In genomic region chr11:87212313-87212712, GRCm38 (mm10) we compare ENCODE assay signal across 25 mouse cellular contexts.
DNase-seq lines count a peak whose midpoint lies in the region; ATAC-seq and TF ChIP-seq lines count a peak whose summit lies in the region.
"Had no signal": no experiment of that assay in that cellular context is flagged by ENCODE, and none has a peak within 500 bp of the region (broad histone marks: within the 10 kb centered on the region; RNA-seq: fewer than 3 reads in every experiment).

No protein-coding gene starts in this region.

- no peaks in the 10 kb centered on the region for H3K27me3 ChIP-seq in heart, adult 2 months (ENCODE audit: control insufficient read depth, insufficient read depth, low read length)
- no peaks in the 10 kb centered on the region for H3K27me3 ChIP-seq in hindbrain, embryonic 16.5 days (replicated peaks; ENCODE audit: control insufficient read depth, insufficient read depth, low read length)
- H3K27me3 ChIP-seq: heart, embryonic 15.5 days; hindbrain, embryonic 12.5 days; limb, embryonic 15.5 days; midbrain, embryonic 12.5 days; neural tube, embryonic 15.5 days had no signal

- no peak for TF ChIP-seq POLR2A in heart, adult 2 months (IDR thresholded peaks at IDR 0.05; ENCODE audit: insufficient read depth, low read depth, low read length)

- TF ChIP-seq CTCF in heart, adult 2 months (IDR thresholded peaks at IDR 0.05), result no peak

- no peak overlapping the region for H3K4me3 ChIP-seq in macrophage (ENCODE audit: inconsistent target)
- H3K4me3 ChIP-seq in heart, adult 2 months, result no peak overlapping the region
- H3K4me3 ChIP-seq in hindbrain, embryonic 16.5 days (ENCODE audit: low read length), result no peak overlapping the region
- H3K4me3 ChIP-seq: forebrain, embryonic 10.5 days; heart, embryonic 15.5 days; hindbrain, embryonic 12.5 days; limb, embryonic 15.5 days; midbrain, embryonic 12.5 days; myocyte; neural tube, embryonic 15.5 days had no signal

- 11% methylated on average over 5 of the region's 5 CpGs for WGBS in macrophage (ENCODE audit: missing documents)
- 52% methylated on average over 5 of the region's 5 CpGs for WGBS in heart, adult 2 months
- WGBS in hindbrain, embryonic 16.5 days, result 86% methylated on average over 5 of the region's 5 CpGs

- peak; percentile 4 for DNase-seq in heart, adult 11 months
- DNase-seq in heart, postnatal 14 days, result no peak
- peak; percentile 21 for DNase-seq in thymus, postnatal 0 days (ENCODE audit: low spot score)
- DNase-seq in thymus, postnatal 10 days (ENCODE audit: low spot score in 2 of 2), result no peak
- DNase-seq in cerebellum, adult 9-10 months, result no peak
- DNase-seq in heart, adult 2 months, result no peak
- DNase-seq: adrenal gland, postnatal 14 days; cerebellum, adult 11-12 months; cerebellum, postnatal 36 days; gastrocnemius, postnatal 10 days; kidney, adult 8-10 months; kidney, postnatal 25 days; lung, embryonic 14.5 days; lung, postnatal 4 days; right cerebral cortex, postnatal 25 days had no signal

- no peaks in the 10 kb centered on the region for H3K36me3 ChIP-seq in macrophage (ENCODE audit: inconsistent target)
- H3K36me3 ChIP-seq in heart, adult 2 months (ENCODE audit: control insufficient read depth, insufficient read depth, low read length), result no peaks in the 10 kb centered on the region
- H3K36me3 ChIP-seq in hindbrain, embryonic 16.5 days (ENCODE audit: control insufficient read depth, insufficient read depth, low read length), result peaks cover 15% of the 10 kb centered on the region

- H3K4me2 ChIP-seq in hindbrain, embryonic 16.5 days (ENCODE audit: low read length), result no peak overlapping the region
- H3K4me2 ChIP-seq: heart, embryonic 15.5 days; hindbrain, embryonic 12.5 days; limb, embryonic 15.5 days; lung, embryonic 14.5 days; midbrain, embryonic 12.5 days; neural tube, embryonic 15.5 days had no signal

- no peaks in the 10 kb centered on the region for H3K9me3 ChIP-seq in hindbrain, embryonic 16.5 days (ENCODE audit: control insufficient read depth, low read length)
- H3K9me3 ChIP-seq: forebrain, embryonic 10.5 days; heart, embryonic 15.5 days; hindbrain, embryonic 12.5 days; limb, embryonic 15.5 days; midbrain, embryonic 12.5 days; neural tube, embryonic 15.5 days had no signal

- H3K9ac ChIP-seq in heart, adult 2 months (ENCODE audit: low read depth, low read length), result no peak overlapping the region
- no peak overlapping the region for H3K9ac ChIP-seq in hindbrain, embryonic 16.5 days (ENCODE audit: low read depth, low read length)
- H3K9ac ChIP-seq: heart, embryonic 15.5 days; hindbrain, embryonic 12.5 days; limb, embryonic 15.5 days; lung, embryonic 14.5 days; midbrain, embryonic 12.5 days; neural tube, embryonic 15.5 days had no signal

- peak overlapping the region; percentile 28; the same call in 1 of the 2 replicates for H3K27ac ChIP-seq in macrophage
- H3K27ac ChIP-seq in heart, adult 2 months, result no peak overlapping the region
- H3K27ac ChIP-seq in hindbrain, embryonic 16.5 days (ENCODE audit: low read depth, low read length), result no peak overlapping the region
- H3K27ac ChIP-seq: forebrain, embryonic 10.5 days; heart, embryonic 15.5 days; hindbrain, embryonic 12.5 days; limb, embryonic 15.5 days; midbrain, embryonic 12.5 days; neural tube, embryonic 15.5 days had no signal

- no peak for TF ChIP-seq EP300 in heart, adult 2 months (IDR thresholded peaks at IDR 0.05; ENCODE audit: insufficient read depth, low read depth, low read length)

- H3K79me2 ChIP-seq in macrophage (ENCODE audit: inconsistent target), result no peaks in the 10 kb centered on the region
- no peaks in the 10 kb centered on the region for H3K79me2 ChIP-seq in heart, adult 2 months (replicated peaks; ENCODE audit: control insufficient read depth, insufficient read depth, low read length)

- no peak for ATAC-seq in hindbrain, embryonic 16.5 days
- ATAC-seq: inflammation-experienced regulatory T-cells, adult 6 months had no signal

- peaks cover 2% of the 10 kb centered on the region for H3K4me1 ChIP-seq in heart, adult 2 months (ENCODE audit: control insufficient read depth, insufficient read depth, low read length)
- no peaks in the 10 kb centered on the region for H3K4me1 ChIP-seq in hindbrain, embryonic 16.5 days (ENCODE audit: control insufficient read depth, insufficient read depth, low read depth, low read length)
- H3K4me1 ChIP-seq: forebrain, embryonic 10.5 days; heart, embryonic 15.5 days; hindbrain, embryonic 12.5 days; limb, embryonic 15.5 days; midbrain, embryonic 12.5 days; neural tube, embryonic 15.5 days had no signal

- intact Hi-C loops in heart, postnatal 14 days (cut with DNase I), result no loop called here
- intact Hi-C loops in heart, adult 2 months (cut with DNase I), result no loop called here

Comparison
In these comparisons a context has a peak if more than half of its experiments do, and no peak if none do; other contexts are left out.
1. DNase-seq: peak in heart, adult 11 months (single experiment) and thymus, postnatal 0 days (single experiment); none in heart, postnatal 14 days (0 of 2), thymus, postnatal 10 days (0 of 2), cerebellum, adult 9-10 months (single experiment) and heart, adult 2 months (0 of 2).